Mouse (Mus musculus) spleen, adult 2 months (tissue): ENCODE results near the gene Ror2.

ENCODE experiments used
- CTCF ChIP-seq: fragments of 200-500 bp; IDR thresholded peaks from 2 replicates; pipeline ENCODE4 v1.5.1; 2011; ENCODE audit warnings: mild to moderate bottlenecking, inconsistent platforms; ENCODE audit not compliant: insufficient read depth, insufficient read length, insufficient replicate concordance; ENCODE audit errors: extremely low read depth
- POLR2A ChIP-seq: fragments of 200-500 bp; IDR thresholded peaks from 2 replicates; pipeline ENCODE4 v1.6.1; 2011; ENCODE audit warnings: low read depth, low read length, inconsistent platforms

DNA sequence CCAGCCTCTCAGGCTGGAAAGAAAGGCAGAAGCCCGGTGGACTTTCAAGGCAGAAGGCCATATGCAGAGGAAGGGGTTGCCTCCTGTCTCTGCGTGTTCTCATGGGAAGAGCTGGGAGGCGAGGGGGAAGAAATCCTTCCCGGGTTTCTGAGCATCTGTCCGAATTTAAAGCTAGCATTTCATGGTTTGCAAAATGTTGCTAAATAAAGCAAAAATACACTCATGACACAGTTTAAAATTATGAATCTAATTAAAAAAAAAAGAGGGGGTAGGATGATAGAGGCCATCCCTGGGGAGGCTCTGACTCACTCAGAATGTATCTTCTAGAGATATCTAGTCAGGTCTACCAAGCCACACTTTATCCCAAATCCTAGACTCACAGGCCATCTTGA is 83.5 kb downstream of the Ror2 start:
- TF ChIP-seq POLR2A: no peak
- TF ChIP-seq CTCF: no peak
